ENCODE assay signal across 8 mouse cellular contexts in the genomic region with DNA sequence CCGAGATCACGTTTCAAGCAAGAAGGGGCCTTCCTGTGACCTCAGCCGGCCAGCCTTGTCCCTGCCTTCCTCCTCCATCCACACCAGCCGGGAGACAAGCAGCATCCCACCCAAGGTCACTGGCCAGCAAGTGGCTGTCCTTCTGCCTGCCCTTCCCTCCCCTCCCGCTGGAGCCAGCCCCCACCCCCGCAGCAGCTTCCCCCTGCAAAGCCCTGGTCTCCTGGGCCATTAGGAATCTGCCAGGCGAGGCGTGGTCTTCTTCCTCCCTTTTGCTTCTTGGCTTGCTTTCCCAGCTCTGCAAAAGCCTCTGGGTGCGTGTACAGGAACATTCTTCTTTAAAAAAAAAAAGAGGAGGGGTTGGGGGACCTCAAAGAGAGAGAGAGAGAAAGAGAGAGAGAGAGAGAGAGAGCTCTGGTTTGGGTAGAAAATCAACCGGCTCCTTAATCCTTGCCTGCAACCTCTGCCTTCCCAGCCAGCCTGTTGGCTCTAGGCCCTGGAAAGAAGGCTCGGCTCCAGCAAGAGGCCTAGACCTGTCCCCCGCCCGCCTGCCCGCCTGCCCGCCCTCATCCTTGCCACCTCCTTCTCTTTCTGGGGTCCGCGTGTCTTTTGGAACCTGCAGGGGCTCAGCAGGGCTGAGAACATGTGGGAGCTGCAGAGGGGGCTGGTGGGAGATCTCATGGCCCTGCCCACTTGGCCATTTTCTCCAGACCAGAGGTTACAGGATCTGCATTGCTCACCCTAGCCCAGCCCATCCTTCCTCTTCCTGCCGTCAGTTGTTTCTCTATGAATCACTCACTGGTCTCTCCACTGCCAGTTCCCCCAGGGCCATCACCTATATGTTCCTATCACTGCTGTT. TPM values are rescaled to one million over a fixed set of nuclear protein-coding genes. Genes with fewer than 3 reads are reported as not detected.
A peak's percentile ranks its signal among the peaks of the same experiment; 100 is the strongest.
DNase-seq lines count a peak whose midpoint lies in the region; ATAC-seq and TF ChIP-seq lines count a peak whose summit lies in the region.

No protein-coding gene starts in this region.

- H3K27me3 ChIP-seq in heart, embryonic 15.5 days = no peaks in the 10 kb centered on the region

- H3K4me2 ChIP-seq in heart, embryonic 15.5 days = peak overlapping the region; percentile 51

- H3K36me3 ChIP-seq in heart, embryonic 15.5 days = no peaks in the 10 kb centered on the region

- H3K9me3 ChIP-seq in heart, embryonic 15.5 days (replicated peaks) = no peaks in the 10 kb centered on the region

- H3K9ac ChIP-seq in heart, embryonic 15.5 days = peak overlapping the region; percentile 36; the same call in 1 of the 2 replicates

- ATAC-seq in heart, embryonic 15.5 days (replicated peaks; ENCODE audit: insufficient number of reproducible peaks, insufficient read depth, low FRiP score, low read depth) = peak; percentile 70
- no peak for ATAC-seq in inflammation-experienced regulatory T-cells, adult 6 months

- no peak for TF ChIP-seq CTCF in embryonic fibroblast, embryonic 13.5 days (IDR thresholded peaks at IDR 0.05; ENCODE audit: borderline replicate concordance, insufficient read depth, low read length)

- DNase-seq in 3T3-L1 (ENCODE audit: low read depth, low spot score) = peak; percentile 94
- DNase-seq in adrenal gland, postnatal 25 days = peak; percentile 78
- DNase-seq in kidney, postnatal 10 days = peak; percentile 88
- peak; percentile 86 for DNase-seq in lung, postnatal 36 days
- peak; percentile 47 for DNase-seq in right cerebral cortex, postnatal 4 days

- peaks cover 5% of the 10 kb centered on the region; the same call in 1 of the 2 replicates for H3K4me1 ChIP-seq in embryonic fibroblast, embryonic 13.5 days (ENCODE audit: control insufficient read depth, insufficient read depth, low read length)
- H3K4me1 ChIP-seq in heart, embryonic 15.5 days (replicated peaks) = peaks cover 47% of the 10 kb centered on the region

- H3K27ac ChIP-seq in embryonic fibroblast, embryonic 13.5 days (ENCODE audit: insufficient read depth, low read length) = peak overlapping the region; percentile 96
- H3K27ac ChIP-seq in heart, embryonic 15.5 days = peak overlapping the region; percentile 97

- 19% methylated on average over 18 of the region's 18 CpGs for WGBS in heart, embryonic 15.5 days

- H3K4me3 ChIP-seq in embryonic fibroblast, embryonic 13.5 days (ENCODE audit: insufficient read depth, low read length) = no peak overlapping the region
- peak overlapping the region; percentile 17; the same call in 1 of the 2 replicates for H3K4me3 ChIP-seq in heart, embryonic 15.5 days

- TF ChIP-seq POLR2A in embryonic fibroblast, embryonic 13.5 days (IDR thresholded peaks at IDR 0.05; ENCODE audit: low read depth, low read length) = peak; percentile 68

RNA-seq across cellular contexts. Expression of gene Wasf2, which starts 12.5 kb away (rescaled TPM):
- total RNA-seq in adrenal gland, postnatal 25 days (2021) = 107 and 137 TPM in 2 replicates
- 101 and 107 TPM in 2 replicates for polyA plus RNA-seq in embryonic fibroblast, embryonic 13.5 days (2011; ENCODE audit: insufficient read length, low read depth, missing spikeins)
- 67.3 and 72.8 TPM in 2 replicates for polyA plus RNA-seq in heart, embryonic 15.5 days (2015; fragmentation: Nextera tagmentation; extraction: Ambion mirVana)
- 100 to 1,000 TPM in 1 of 3 experiments, 10 to 100 TPM in 2; 70.4 to 110 (median 79.7) TPM for polyA plus RNA-seq in inflammation-experienced regulatory T-cells, adult 6 months (2017; shearing (Covaris generic))
